12 mouse cellular contexts compared by ENCODE assay signal in genomic region chr14:76672442-76672841, GRCm38 (mm10).
"Had no signal": no experiment of that assay in that cellular context is flagged by ENCODE, and none has a peak within 500 bp of the region (broad histone marks: within the 10 kb centered on the region; RNA-seq: fewer than 3 reads in every experiment).

No protein-coding gene starts in this region.

- H3K27ac ChIP-seq: kidney, postnatal 0 days; limb, embryonic 15.5 days; midbrain, embryonic 12.5 days had no signal

- H3K9ac ChIP-seq: limb, embryonic 15.5 days; lung, embryonic 14.5 days; midbrain, embryonic 12.5 days had no signal

- H3K4me3 ChIP-seq: limb, embryonic 15.5 days; midbrain, embryonic 12.5 days had no signal

- DNase-seq: kidney, adult 11 months; kidney, adult 9 months; kidney, postnatal 36 days; left cerebral cortex, postnatal 4 days; lung, embryonic 14.5 days; lung, postnatal 10 days; lung, postnatal 4 days; right cerebral cortex, postnatal 14 days had no signal

- H3K36me3 ChIP-seq: limb, embryonic 15.5 days; midbrain, embryonic 12.5 days had no signal

- H3K4me2 ChIP-seq: limb, embryonic 15.5 days; lung, embryonic 14.5 days; midbrain, embryonic 12.5 days had no signal

- H3K27me3 ChIP-seq: limb, embryonic 15.5 days; midbrain, embryonic 12.5 days had no signal

- H3K9me3 ChIP-seq: limb, embryonic 15.5 days; midbrain, embryonic 12.5 days had no signal

- ATAC-seq: midbrain, embryonic 16.5 days had no signal
